Mouse (Mus musculus) telencephalon, adult 2 months (tissue): Measurements from ENCODE around the gene Fam184b.
"Not testable (repeated sequence)": the region's sequence is repeated elsewhere in the genome, so short reads cannot be mapped to it uniquely, and the experiment has no call there.

ENCODE experiments used
- DNase-seq: peaks from one replicate; pipeline ENCODE4 v3.0.0-alpha.2; 2011; ENCODE audit warnings: low read depth, low spot score

The Fam184b gene

DNA sequence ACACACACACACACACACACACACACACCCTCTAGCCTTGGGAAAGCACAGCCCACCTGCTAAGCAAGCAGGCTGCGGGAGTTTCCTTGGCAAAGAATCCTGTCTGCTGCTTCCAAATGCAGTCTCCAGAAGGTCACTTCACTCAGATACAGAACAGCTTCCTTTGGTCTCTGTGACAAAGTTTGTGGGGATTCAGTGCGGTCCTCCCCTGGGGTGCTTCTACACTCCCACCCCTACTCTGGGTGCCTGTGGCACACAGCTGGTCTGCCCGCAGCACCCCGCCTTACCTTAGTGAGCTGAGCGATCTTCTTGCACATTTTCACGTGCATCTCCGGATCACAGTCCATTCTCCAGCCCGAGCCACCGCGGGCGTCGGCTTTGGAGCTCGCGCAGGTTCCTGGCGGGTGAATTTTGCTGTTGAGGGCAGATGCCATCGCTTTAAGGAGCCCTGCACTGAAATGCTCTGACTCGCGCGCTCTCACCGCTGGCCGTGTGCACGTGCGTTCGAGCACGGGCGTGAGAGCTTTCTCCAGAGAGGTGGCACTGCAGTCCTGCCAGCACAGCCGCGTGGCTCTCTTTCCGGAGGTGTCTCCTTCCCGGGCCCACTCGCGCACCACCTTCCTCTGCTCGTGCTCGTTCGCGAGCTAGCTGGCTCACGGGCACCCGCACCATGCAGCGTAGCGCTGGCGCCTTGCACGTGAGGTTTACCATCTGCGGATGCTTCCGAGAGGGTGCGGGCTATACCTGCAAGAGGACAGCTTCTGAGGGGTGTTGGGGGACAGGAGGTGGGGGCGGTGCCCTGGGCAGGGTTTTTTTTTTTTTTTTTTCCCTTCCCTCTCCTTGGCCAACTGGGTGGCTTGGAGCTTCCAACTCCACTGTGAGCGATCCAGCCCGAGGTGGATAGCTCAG is at the start of gene Fam184b:
Gene Fam184b, minus strand, starts transcription at position 809 of the 909 bp plus-strand sequence.
- DNase-seq: peak; percentile 72

- DNase-seq: no peak
Observed at GRCm38 (mm10) chr5:45689152-45689551, 49.7 kb upstream of the Fam184b start.

DNA sequence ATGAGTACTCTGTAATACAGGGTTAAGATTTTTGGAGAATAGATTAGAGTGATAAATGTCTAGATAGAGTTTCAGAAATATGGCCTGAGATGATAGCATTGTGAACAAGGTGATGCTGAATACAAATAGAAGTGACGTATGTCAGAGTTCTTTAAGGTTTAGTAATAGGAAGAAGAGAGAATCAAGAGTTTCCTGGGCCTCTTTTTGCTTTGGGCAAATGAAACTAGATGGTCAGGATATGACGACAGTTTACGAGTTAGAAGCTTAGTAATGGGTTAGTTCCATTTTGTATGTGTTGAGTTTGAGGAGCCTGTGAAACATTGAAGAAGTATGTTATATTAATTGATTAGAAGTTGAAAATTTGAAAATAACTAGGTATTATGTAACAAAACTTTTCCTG is 46.8 kb upstream of the Fam184b start:
- DNase-seq: no peak

GRCm38 (mm10) chr5:45685243-45685642 is 45.8 kb upstream of the Fam184b start:
- DNase-seq: no peak

- no peak for DNase-seq
Observed at GRCm38 (mm10) chr5:45683388-45683787, 44.0 kb upstream of the Fam184b start.

DNA sequence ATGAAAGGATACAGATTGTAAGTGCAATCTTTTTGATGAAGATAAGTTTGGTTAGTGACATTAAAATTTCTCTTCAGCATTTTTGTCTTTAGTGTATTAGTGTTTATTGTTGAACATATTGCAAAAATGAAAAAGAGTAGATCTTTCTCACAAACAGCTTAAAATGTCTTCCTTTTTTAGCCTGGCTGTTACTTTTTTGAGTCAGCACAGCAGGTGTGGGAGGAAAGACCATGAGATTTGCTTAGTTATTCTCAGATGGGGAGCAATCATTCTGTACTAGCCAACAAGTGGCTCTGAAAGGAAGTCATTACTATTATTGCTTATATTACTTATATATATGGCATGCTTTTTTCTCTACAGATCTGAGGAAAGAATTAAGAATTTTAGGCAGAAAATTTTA is 40.5 kb upstream of the Fam184b start:
- no peak for DNase-seq

DNA sequence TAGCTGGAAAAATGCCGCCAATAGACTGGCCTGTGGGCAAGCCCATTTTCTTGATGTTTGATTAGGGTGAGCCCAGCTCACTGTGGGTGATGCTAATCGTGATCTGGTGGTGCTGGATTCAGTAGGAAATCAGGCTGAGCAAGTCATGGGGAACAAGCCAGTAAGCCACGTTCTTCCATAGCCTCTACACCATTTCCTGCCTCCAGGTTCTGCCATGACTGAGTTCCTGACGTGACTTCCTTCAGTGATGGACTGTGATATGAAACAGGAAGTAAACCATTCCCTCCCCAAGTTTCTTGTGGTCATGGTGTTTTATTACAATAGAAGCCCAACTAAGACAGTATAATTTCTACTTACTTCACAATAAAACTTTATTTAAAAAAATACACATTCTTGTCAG is 38.2 kb upstream of the Fam184b start:
- no peak for DNase-seq

DNA sequence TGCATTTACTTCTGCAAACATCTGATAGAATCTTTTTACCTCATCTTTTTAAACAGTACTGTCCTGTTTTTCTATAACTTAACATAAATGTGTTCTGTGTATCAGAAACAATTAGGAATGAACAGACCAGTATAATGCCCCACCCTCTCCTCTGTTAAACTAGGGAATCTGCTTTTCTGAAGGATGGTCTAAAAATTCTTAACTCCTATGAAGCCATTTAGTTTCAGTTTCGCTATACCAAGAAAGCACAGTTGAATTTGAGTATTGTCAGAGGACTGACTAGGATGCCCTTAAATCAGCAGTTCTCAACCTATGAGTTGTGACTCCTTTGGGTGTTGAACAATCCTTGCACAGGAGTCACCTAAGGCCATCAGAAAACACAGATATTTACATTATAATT is 35.6 kb upstream of the Fam184b start:
- no peak for DNase-seq

DNA sequence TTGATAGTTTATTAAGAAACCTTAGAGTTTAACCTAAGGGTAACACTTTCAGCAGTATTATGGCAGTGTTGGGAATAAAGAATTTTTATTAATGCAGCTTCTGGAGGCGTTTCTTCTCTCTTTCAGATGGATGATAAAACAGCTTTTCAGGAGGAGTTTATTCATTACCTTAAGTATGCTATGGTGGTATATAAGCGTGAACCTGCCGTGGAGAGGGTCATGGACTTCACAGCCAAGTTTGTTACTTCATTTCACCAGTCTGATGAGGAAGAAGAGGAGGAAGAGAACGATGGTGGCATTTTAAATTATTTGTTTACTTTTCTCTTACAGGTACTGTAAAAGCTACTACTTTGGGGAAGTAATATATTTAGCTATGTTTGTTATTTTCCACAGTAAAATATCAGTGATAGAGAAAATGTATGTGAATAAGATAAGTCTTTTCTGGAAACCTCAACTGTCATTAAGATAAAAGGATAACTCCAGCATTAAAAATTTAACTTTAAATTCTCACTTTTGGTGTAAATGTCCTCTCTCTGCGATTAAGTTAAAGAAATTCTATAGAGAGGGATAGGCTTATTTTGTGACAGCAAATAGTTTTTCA is 31.6 kb upstream of the Fam184b start:
- DNase-seq: no peak

GRCm38 (mm10) chr5:45670280-45670670 is 30.9 kb upstream of the Fam184b start:
- DNase-seq: no peak

DNA sequence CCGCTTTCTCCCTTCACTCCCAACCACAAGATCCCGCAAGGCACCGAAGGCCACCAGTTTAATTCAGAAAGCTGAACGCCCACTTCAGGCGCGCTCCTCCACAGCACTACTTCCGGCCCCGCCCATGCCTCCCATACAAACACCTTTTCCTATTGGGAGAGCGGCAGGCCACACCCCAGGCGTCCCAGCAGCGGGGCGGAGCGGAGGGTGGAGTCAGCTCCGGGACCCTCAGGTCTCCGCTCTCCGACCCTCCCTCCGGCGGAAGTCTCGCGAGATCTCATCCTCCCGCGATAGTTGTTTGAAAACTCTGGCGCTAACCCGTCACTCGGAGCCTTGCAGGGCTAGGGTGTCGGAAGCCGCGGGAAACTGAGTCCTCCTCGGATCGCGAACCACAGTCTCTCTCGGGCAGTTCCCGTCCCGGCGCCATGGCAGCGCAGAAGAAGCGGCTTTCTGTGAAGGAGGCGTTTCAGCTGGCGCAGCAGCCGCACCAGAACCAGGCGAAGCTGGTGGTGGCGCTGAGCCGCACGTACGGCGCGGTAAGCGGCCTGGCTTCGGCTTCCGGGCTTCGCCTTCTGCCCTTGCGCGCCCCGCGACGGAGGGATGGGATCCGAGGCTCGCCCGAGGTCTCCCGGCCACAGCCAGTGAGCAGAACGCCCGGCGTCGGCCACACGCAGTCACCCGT is 30.3 kb upstream of the Fam184b start, which contains the start of gene Ncapg:
Gene Ncapg, plus strand, starts transcription at position 322 of the 682 bp plus-strand sequence.
- peak; percentile 93 for DNase-seq

GRCm38 (mm10) chr5:45669234-45669597 is 29.8 kb upstream of the Fam184b start:
- no peak for DNase-seq

GRCm38 (mm10) chr5:45668831-45669230 is 29.4 kb upstream of the Fam184b start:
- no peak for DNase-seq

GRCm38 (mm10) chr5:45668324-45668723 is 28.9 kb upstream of the Fam184b start:
- peak; percentile 35 for DNase-seq

- not testable (repeated sequence) for DNase-seq
Observed at GRCm38 (mm10) chr5:45658406-45658805, 19.0 kb upstream of the Fam184b start.

DNA sequence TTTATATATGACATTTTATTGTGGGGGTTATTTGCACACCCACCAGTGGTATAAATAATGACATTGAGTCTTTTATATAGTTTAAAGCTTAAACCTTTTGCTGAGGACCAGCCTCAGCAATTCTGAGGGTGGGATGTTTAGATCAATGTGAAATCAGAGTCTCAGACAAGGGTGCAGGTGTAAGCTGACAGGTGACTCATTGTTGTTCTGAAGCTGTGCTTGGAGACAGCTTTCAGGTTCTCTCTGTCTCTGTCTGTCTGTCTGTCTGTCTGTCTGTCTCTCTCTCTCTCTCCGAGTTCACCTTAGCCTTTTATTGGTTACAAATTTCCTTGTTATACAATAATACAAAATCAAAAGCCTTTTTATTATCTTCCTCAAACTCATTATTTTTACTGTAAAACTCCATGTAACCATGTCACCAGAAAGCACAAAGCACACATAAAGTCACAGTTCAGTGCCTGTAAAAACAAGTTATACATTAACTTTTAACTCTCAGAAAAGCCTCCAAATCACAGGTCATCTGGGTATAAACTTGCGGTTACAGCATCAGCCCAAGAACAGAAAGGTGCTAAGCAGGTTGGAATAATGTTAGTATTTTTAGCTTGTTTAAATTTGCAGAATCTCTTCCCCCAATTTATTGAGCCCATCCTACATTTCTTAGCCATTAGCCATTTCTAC is 11.8 kb upstream of the Fam184b start:
- DNase-seq: no peak

GRCm38 (mm10) chr5:45639715-45640092 is 290 bp upstream of the Fam184b start:
- DNase-seq: no peak

GRCm38 (mm10) chr5:45638378-45638777 is 1.0 kb downstream of the Fam184b start:
- no peak for DNase-seq

GRCm38 (mm10) chr5:45629470-45629869 is 9.9 kb downstream of the Fam184b start:
- no peak for DNase-seq

GRCm38 (mm10) chr5:45627771-45628170 is 11.6 kb downstream of the Fam184b start:
- no peak for DNase-seq

DNA sequence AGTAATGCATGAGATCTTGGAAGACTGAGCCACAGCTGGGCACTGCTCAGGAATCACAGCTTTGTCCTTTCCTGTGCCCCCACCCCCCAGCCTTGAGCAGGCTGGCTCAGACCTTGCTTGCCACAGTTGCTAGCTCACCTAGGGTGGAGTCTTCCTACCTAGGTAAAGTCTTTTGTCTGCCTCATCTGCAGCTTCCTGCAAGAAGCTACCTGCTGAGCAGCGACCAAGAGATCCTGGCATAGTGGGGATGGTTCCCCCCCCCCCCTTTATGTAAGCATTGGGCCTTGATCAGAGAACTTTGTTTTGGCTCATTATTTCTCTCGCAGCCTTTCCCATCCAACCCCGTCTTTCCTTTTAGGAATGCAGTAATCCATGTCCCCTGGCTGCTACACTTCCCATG is 17.9 kb downstream of the Fam184b start:
- no peak for DNase-seq

- no peak for DNase-seq
Observed at GRCm38 (mm10) chr5:45599056-45599455, 40.4 kb downstream of the Fam184b start.
